Mouse (Mus musculus) intestine, postnatal 0 days (tissue): Measurements from ENCODE around the gene Mapt. TPM values are rescaled to one million over a fixed set of nuclear protein-coding genes. Genes with fewer than 3 reads are reported as not detected.

Experiments
- ATAC-seq: fragments of 200-750 bp; cut with Nextera tagmentation; 2 replicates; pipeline ENCODE4 v1.8.0; 2017; ENCODE audit warnings: mild to moderate bottlenecking, moderate TSS enrichment, moderate library complexity
- H3K27ac ChIP-seq: fragments of 300-500 bp; sonication (generic); 2 replicates; pipeline ENCODE4 v1.5.1; 2014; ENCODE audit warnings: mild to moderate bottlenecking, low read depth, low read length, moderate library complexity
- H3K27me3 ChIP-seq: fragments of 300-500 bp; sonication (generic); replicated peaks from 2 replicates; pipeline ENCODE4 v1.6.1; 2014; ENCODE audit warnings: low read length, mixed read lengths; ENCODE audit not compliant: control insufficient read depth, insufficient read depth
- H3K36me3 ChIP-seq: fragments of 300-500 bp; sonication (generic); 2 replicates; pipeline ENCODE4 v1.6.1; 2014; ENCODE audit warnings: mild to moderate bottlenecking, moderate library complexity; ENCODE audit not compliant: control insufficient read depth, insufficient read depth
- H3K4me1 ChIP-seq: fragments of 300-500 bp; sonication (generic); replicated peaks from 2 replicates; pipeline ENCODE4 v1.6.1; 2014; ENCODE audit warnings: antibody characterized with exemption, low read length, mixed read lengths; ENCODE audit not compliant: control insufficient read depth, insufficient read depth
- H3K4me2 ChIP-seq: fragments of 300-500 bp; sonication (generic); replicated peaks from 2 replicates; pipeline ENCODE4 v1.6.1; 2014; ENCODE audit warnings: low read depth, mild to moderate bottlenecking, moderate library complexity
- H3K4me3 ChIP-seq: fragments of 300-500 bp; sonication (generic); 2 replicates; pipeline ENCODE4 v1.5.1; 2014; ENCODE audit warnings: low read depth, low read length
- H3K9ac ChIP-seq: fragments of 300-500 bp; sonication (generic); 2 replicates; pipeline ENCODE4 v1.6.1; 2014; ENCODE audit warnings: mild to moderate bottlenecking, low read depth, low read length
- H3K9me3 ChIP-seq: fragments of 300-500 bp; sonication (generic); 2 replicates; pipeline ENCODE4 v1.6.1; 2016; ENCODE audit warnings: mixed run types; ENCODE audit not compliant: control insufficient read depth
- CTCF ChIP-seq: sonication (generic); IDR thresholded peaks from 2 replicates; pipeline ENCODE4 v1.5.1; 2016; ENCODE audit warnings: low read depth, mild to moderate bottlenecking, control low read depth, antibody characterized with exemption, moderate library complexity
- WGBS: fragments of 180-500 bp; shearing (Covaris S2); extraction: QIAGEN DNeasy Blood & Tissue Kit; methylation state at CpG from one replicate; pipeline ENCODE4 v1.1.7; 2014; 5-methylcytosine and 5-hydroxymethylcytosine counted together
- polyA plus RNA-seq: library from polyadenylated mRNA; unstranded; fragments of >200 nt; fragmentation: Nextera tagmentation; extraction: Ambion mirVana; gene quantifications from 2 replicates; pipeline ENCODE4 v1.2.1, GENCODE M21; 2015

Mapt gene
- polyA plus RNA-seq, 1 experiment from 2014 or later, result 9.1 TPM

DNA sequence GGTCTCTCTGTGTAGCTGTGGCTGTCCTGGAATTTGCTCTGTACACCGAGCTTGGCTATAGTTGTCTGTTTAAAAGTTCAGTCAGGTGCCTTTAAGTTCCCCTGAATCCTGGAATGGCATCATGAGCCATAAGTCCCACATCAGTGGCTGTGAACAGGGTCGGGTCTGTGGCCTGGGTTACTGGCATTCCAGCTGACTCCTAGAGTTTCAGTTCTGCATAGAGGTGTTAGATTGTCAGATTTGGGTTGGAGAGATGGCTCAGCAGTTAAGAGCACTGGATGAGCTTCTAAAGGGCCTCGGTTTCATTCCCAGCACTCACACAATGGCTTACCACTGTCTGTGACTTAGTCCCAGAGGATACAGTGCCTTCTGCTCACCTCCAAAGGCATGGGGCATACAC, 20.9 kb downstream of the Mapt start:
- Histone ChIP-seq H3K4me2 (no peak overlapping the region), H3K9me3 (no peaks in the 10 kb centered on the region), H3K27me3 (no peaks in the 10 kb centered on the region), H3K4me1 (no peaks in the 10 kb centered on the region), H3K9ac (no peak overlapping the region), H3K4me3 (no peak overlapping the region), H3K36me3 (no peaks in the 10 kb centered on the region), H3K27ac (no peak overlapping the region)
- 70% methylated on average over 3 of the region's 3 CpGs for WGBS
- TF ChIP-seq CTCF, result no peak
- no peak for ATAC-seq

GRCm38 (mm10) chr11:104254408-104255039, 23.3 kb downstream of the Mapt start:
- WGBS, result 79% methylated on average over 10 of the region's 10 CpGs
- H3K27me3 ChIP-seq, result no peaks in the 10 kb centered on the region
- H3K9ac ChIP-seq, result no peak overlapping the region
- H3K4me2 ChIP-seq, result no peak overlapping the region
- no peak for ATAC-seq
- H3K36me3 ChIP-seq, result no peaks in the 10 kb centered on the region
- H3K4me1 ChIP-seq, result no peaks in the 10 kb centered on the region
- no peak overlapping the region for H3K27ac ChIP-seq
- no peak for TF ChIP-seq CTCF
- no peaks in the 10 kb centered on the region for H3K9me3 ChIP-seq
- no peak overlapping the region for H3K4me3 ChIP-seq

GRCm38 (mm10) chr11:104256179-104256578, 25.0 kb downstream of the Mapt start:
- no peaks in the 10 kb centered on the region for H3K9me3 ChIP-seq
- ATAC-seq, result no peak
- H3K4me3 ChIP-seq, result no peak overlapping the region
- TF ChIP-seq CTCF, result no peak
- no peak overlapping the region for H3K9ac ChIP-seq
- WGBS, result 80% methylated on average over 2 of the region's 2 CpGs
- no peak overlapping the region for H3K4me2 ChIP-seq
- no peaks in the 10 kb centered on the region for H3K36me3 ChIP-seq
- H3K4me1 ChIP-seq, result no peaks in the 10 kb centered on the region
- no peak overlapping the region for H3K27ac ChIP-seq
- H3K27me3 ChIP-seq, result no peaks in the 10 kb centered on the region

DNA sequence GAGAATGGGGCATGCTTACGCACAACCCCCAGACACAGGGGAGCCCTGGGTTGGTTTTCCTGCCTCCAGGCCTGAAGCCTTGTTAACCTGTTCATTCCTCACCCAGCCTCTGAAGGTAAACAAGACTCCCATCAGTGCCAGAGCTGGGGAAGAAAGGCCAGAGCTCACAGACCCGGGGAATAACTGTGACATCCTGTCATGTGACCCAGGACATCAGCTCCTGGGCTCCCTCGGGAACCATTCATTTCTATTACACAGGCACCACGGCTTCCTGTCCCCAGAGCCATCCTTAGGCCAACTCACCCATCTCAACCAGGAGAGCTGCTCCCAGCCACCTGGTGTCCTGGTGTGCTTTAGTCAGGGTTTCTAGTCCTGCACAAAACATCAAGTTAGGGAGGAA, 27.8 kb downstream of the Mapt start:
- no peak overlapping the region for H3K4me2 ChIP-seq
- no peak for TF ChIP-seq CTCF
- H3K4me3 ChIP-seq, result no peak overlapping the region
- no peaks in the 10 kb centered on the region for H3K9me3 ChIP-seq
- H3K27ac ChIP-seq, result no peak overlapping the region
- WGBS, result 50% methylated on average over 4 of the region's 4 CpGs
- no peaks in the 10 kb centered on the region for H3K27me3 ChIP-seq
- H3K4me1 ChIP-seq, result no peaks in the 10 kb centered on the region
- no peaks in the 10 kb centered on the region for H3K36me3 ChIP-seq
- ATAC-seq, result no peak
- no peak overlapping the region for H3K9ac ChIP-seq

DNA sequence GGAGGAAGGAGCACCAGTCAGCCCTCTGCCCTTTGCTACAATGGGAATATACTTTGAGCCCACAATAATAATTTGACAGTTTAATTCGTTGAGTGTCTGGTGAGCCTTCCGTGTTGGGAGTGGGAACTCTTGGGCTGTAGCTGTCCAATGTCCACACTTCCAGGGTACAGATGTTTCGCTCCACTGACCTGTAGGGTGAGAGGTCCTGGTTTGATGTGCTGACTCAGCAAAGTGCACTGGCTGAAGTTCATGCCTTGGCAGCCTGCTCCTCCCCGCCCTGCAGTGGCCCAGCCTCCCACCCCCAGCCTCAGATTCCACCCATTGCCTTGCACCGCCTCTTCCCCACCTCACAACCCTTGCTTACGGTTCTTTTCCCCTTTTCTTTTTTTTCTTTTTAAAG, 33.5 kb downstream of the Mapt start:
- WGBS, result 71% methylated on average over 6 of the region's 6 CpGs
- Histone ChIP-seq H3K27me3 (no peaks in the 10 kb centered on the region), H3K4me3 (no peak overlapping the region), H3K36me3 (no peaks in the 10 kb centered on the region), H3K9ac (no peak overlapping the region), H3K27ac (no peak overlapping the region), H3K4me1 (peaks cover 2% of the 10 kb centered on the region; the same call in 1 of the 2 replicates), H3K9me3 (no peaks in the 10 kb centered on the region), H3K4me2 (no peak overlapping the region)
- ATAC-seq, result no peak
- TF ChIP-seq CTCF, result no peak

DNA sequence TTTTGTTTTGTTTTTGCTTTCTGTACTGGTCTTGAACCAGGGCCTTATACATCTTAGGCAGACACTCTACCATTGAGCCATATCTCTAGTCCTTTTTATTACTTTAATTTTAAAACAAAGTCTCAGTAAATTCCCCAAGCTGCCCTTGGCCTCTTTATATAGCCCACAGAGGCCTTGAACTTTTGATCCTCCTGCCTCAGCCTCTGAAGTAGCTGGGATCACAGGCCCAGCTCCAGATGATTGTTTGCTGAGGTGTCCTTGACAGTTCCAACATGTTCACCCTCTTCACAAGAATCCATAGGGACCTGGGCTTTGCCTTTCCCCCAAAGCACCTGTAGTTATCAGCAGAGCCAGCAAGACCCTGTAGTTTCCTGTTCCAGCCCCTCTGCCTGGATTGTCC, 34.5 kb downstream of the Mapt start:
- no peak overlapping the region for H3K4me3 ChIP-seq
- H3K27me3 ChIP-seq, result no peaks in the 10 kb centered on the region
- H3K9me3 ChIP-seq, result no peaks in the 10 kb centered on the region
- no peak for ATAC-seq
- no peaks in the 10 kb centered on the region for H3K36me3 ChIP-seq
- no peak overlapping the region for H3K27ac ChIP-seq
- no peak overlapping the region for H3K9ac ChIP-seq
- H3K4me1 ChIP-seq, result peaks cover 6% of the 10 kb centered on the region; the same call in 1 of the 2 replicates
- H3K4me2 ChIP-seq, result no peak overlapping the region
- no peak for TF ChIP-seq CTCF

GRCm38 (mm10) chr11:104267380-104267779, 36.2 kb downstream of the Mapt start:
- no peaks in the 10 kb centered on the region for H3K36me3 ChIP-seq
- no peak overlapping the region for H3K4me3 ChIP-seq
- no peak overlapping the region for H3K4me2 ChIP-seq
- no peak for ATAC-seq
- no peak for TF ChIP-seq CTCF
- H3K9me3 ChIP-seq, result no peaks in the 10 kb centered on the region
- WGBS, result 79% methylated on average over 11 of the region's 11 CpGs
- H3K27me3 ChIP-seq, result no peaks in the 10 kb centered on the region
- no peak overlapping the region for H3K27ac ChIP-seq
- peaks cover 6% of the 10 kb centered on the region; the same call in 1 of the 2 replicates for H3K4me1 ChIP-seq
- no peak overlapping the region for H3K9ac ChIP-seq
